Mouse (Mus musculus): ENCODE measurements around the gene Npas3.

Npas3 gene

DNA sequence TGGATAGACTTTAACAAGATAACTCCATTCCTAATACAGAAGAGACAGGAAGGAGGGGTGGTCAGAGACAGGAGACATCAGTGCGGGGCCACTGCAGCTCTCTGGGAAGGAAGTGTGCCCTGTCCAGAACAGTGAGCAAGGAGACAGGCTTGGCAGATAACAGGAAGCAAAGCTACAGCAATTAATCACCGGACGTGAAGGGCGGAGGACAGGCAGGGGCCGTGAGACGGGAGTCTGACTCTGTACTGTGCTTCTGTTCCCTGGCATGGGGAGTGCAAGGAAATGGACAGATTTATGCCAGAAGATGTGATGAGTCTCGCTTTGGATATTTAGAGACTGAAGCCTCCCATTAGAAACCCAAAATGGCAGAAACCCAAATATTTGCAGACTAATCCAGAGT, 47.3 kb downstream of the Npas3 start:
- DNase-seq (ENCODE audit: low read depth) = no peak

GRCm38 (mm10) chr12:53297946-53298840, 49.7 kb downstream of the Npas3 start:
- peak; percentile 23 for DNase-seq (ENCODE audit: low read depth)

- peak; percentile 34 for DNase-seq (ENCODE audit: low read depth)
These were observed 52.5 kb downstream of the Npas3 start for GRCm38 (mm10) chr12:53300964-53301363.

GRCm38 (mm10) chr12:53302129-53302528, 53.7 kb downstream of the Npas3 start:
- no peak for DNase-seq (ENCODE audit: low read depth)

DNA sequence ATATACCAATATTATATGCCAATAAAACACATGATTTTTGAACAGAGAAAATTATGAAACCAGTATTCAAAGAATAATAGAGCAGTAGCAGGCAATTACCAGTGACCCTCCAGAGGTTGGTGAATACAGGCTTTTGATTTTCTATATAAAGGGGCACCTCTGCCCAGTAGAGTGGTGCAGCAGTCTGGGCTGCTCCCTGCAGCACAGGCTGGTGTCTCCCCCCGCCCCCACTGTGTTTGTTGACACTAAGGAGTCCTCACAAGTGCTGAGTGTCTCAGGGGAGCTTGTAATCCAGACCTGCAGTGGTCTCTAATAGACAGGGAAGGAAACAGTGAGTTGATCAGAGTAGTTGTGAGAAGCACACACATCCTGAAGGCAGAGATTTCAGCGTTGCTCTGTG, 68.2 kb downstream of the Npas3 start:
- DNase-seq (ENCODE audit: low read depth) = no peak

GRCm38 (mm10) chr12:53317801-53318200, 69.3 kb downstream of the Npas3 start:
- DNase-seq (ENCODE audit: low read depth) = no peak

DNA sequence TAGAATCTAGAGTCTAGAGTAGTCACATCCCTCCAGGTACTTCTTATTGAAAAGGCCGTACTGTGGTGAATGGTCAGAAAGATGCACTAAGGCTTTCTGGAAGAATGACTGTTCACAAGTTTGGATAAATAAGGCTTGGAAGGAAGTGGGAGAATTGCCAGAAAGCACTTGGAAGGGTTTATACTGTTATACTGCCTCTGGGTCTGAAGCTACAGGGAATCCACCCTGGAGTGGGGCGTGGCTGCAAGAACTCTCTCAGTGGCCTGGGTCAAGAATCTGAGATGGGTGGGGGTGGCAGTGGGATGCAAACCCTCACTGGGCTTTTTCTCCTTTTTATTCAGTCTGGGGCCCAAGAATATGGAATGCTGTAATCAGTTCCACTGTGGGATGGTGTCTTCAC, 72.0 kb downstream of the Npas3 start:
- no peak for DNase-seq (ENCODE audit: low read depth)

GRCm38 (mm10) chr12:53321018-53321417, 72.5 kb downstream of the Npas3 start:
- DNase-seq (ENCODE audit: low read depth) = no peak

GRCm38 (mm10) chr12:53321944-53322343, 73.5 kb downstream of the Npas3 start:
- DNase-seq (ENCODE audit: low read depth) = no peak

GRCm38 (mm10) chr12:53327653-53328188, 79.2 kb downstream of the Npas3 start:
- no peak for DNase-seq (ENCODE audit: low read depth)

GRCm38 (mm10) chr12:53328257-53328736, 79.8 kb downstream of the Npas3 start:
- no peak for DNase-seq (ENCODE audit: low read depth)

DNA sequence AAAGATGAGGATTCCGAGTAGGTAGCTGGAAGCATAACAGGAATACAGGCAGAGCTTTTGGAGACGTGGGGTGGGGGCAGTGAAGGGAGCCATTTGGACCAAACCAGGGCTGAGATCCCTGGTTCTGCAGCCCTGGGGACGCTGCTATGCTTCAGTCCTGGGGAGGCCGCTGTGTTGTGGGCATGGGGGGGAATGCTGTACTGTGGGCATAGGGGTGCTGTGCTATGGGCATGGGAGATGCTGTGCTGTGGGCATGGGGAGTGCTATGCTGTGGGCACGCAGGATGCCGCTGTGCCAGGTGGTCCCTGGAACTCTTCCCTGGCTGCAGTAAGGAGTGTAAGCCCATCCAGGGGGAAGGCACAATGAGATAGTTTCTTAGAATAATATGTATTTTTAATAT, 81.7 kb downstream of the Npas3 start:
- no peak for DNase-seq (ENCODE audit: low read depth)

DNA sequence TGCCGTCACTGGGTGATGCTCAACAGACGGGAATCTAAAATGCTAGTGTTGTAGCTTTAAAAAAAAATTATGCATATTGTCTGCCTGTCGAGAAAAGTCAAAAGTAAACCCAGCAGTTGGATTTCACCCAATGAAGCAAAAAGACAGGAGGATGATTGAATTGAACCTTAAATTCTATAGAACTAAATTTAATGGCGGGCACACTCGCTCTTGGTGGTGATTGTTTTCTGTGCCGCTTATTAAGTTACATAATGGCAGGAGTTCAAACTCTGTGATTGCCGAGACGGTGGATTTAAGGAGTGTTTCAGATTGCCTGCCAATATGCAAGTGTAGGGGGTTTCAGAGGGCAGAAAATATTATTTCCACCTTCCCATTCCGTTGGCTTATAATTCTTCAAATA, 82.9 kb downstream of the Npas3 start:
- DNase-seq (ENCODE audit: low read depth) = no peak

DNA sequence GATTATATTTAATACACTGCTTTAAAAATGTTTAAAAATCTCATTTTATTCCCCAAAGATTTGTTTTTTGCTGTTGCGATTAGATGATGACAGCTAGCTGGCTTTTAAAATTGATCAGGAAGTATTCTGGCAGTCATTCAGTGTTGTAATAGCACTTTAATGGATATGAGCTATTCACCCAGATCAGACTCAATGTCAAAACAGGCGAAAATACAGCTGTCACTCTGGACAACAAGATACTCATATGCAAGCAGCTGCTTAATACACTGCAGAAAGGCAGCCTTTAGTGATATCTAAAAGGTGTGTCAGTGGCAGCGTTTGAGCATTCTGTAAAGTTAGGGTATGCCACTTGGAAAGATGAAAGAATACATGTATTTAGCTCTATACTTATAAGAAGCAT, 83.3 kb downstream of the Npas3 start:
- no peak for DNase-seq (ENCODE audit: low read depth)

- no peak for DNase-seq (ENCODE audit: low read depth)
These were observed 84.8 kb downstream of the Npas3 start for GRCm38 (mm10) chr12:53333251-53333650.

DNA sequence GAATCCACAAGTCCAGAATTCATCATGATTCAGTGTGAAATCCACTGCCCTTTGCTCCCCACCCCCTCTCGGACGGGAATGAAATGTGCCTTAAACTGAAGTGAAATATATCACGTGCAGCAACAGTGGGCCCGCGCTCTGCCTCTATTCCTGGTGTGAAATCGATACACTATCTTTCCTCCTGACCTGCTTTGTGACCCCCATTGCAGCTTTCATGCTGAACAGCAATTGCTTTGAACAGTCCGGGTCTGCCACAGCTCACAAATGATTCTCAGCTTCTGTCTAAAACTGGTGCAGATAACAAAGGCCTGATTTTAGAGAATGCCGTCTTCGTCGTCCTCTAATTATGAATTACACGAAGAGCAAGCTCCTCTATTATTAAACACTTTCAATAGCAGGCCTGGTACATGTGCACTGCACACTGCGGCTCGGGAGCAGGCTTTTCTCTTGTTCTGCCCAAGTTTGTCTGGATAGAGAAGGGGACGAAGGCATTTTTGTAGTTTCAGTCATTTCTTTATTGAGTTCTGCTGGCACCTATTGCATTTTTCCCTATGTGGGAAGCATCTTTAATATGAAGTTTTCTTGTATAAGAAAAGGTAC, 90.0 kb downstream of the Npas3 start:
- DNase-seq (ENCODE audit: low read depth) = no peak

GRCm38 (mm10) chr12:53342741-53343140, 94.3 kb downstream of the Npas3 start:
- DNase-seq (ENCODE audit: low read depth) = no peak

GRCm38 (mm10) chr12:53351860-53352259, 103.4 kb downstream of the Npas3 start:
- DNase-seq (ENCODE audit: low read depth) = no peak

- no peak for DNase-seq (ENCODE audit: low read depth)
These were observed 117.3 kb downstream of the Npas3 start for GRCm38 (mm10) chr12:53365751-53366150.

- DNase-seq (ENCODE audit: low read depth) = no peak
These were observed 136.4 kb downstream of the Npas3 start for GRCm38 (mm10) chr12:53384851-53385250.

DNA sequence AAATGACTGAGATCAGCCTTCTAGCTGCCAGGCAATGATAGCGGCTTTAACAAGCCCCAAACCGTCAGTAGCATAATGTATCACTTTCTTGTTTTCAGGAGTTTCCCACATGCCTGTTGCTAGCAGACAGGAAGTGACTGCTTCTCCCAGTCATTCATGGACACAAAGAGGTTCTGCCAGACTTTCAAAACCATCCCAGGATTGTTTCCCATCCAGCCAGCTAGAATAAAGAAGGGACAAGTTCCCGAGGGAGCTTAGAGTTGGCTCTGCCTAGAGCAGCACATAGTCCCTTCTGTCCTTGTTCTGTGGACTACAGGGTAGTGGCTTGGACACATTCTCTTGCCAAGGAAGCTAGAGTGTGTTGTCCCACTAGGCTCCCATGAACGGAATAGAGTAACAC, 157.4 kb downstream of the Npas3 start:
- DNase-seq (ENCODE audit: low read depth) = peak; percentile 34

GRCm38 (mm10) chr12:53407776-53408175, 159.3 kb downstream of the Npas3 start:
- no peak for DNase-seq (ENCODE audit: low read depth)

DNA sequence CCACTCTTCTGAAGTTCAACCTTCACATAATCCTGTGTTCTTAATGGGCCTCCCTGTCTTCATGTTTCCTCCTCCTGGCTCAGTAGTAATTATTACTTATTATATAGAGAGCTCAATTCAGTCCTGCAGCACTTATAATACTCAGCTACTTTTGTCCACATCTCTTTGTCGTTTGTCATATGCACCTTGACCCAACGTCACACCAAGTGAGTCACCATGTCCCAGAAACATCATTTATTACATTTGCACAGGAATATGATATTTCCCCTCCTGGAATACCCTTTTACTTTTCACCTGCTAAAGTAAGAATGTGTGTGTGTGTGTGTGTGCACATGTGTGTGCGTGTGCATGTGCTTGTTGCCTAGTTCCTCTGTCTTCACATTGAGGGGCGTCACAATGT, 161.2 kb downstream of the Npas3 start:
- DNase-seq (ENCODE audit: low read depth) = no peak
